Mouse (Mus musculus) CD4-positive, CD25-positive, alpha-beta regulatory T cell, adult 4 months (primary cell): ENCODE data around the gene Ankrd1. TPM values are rescaled to one million over a fixed set of nuclear protein-coding genes. Genes with fewer than 3 reads are reported as not detected.

Source experiments
- ATAC-seq: one replicate; pipeline ENCODE4 v1.8.0; 2017
- polyA plus RNA-seq, 2 experiments: library from polyadenylated mRNA; unstranded; fragments of 100-300 nt; shearing (Covaris generic); gene quantifications; one replicate each; pipeline ENCODE4 v1.2.1; 2017

Gene Ankrd1
- not detected for polyA plus RNA-seq

GRCm38 (mm10) chr19:36119783-36120471, at the start of gene Ankrd1:
TSS of gene Ankrd1 (minus strand) at chr19:36120099.
- ATAC-seq: no peak

GRCm38 (mm10) chr19:36169101-36169500, 49.2 kb upstream of the Ankrd1 start:
- ATAC-seq: no peak

GRCm38 (mm10) chr19:36168121-36168520, 48.2 kb upstream of the Ankrd1 start:
- ATAC-seq: no peak

- ATAC-seq: no peak
These were observed 47.5 kb upstream of the Ankrd1 start for GRCm38 (mm10) chr19:36167291-36167896.

GRCm38 (mm10) chr19:36166401-36167160, 46.7 kb upstream of the Ankrd1 start:
- no peak for ATAC-seq

GRCm38 (mm10) chr19:36165351-36165750, 45.5 kb upstream of the Ankrd1 start:
- ATAC-seq: no peak

- ATAC-seq: no peak
These were observed 30.5 kb upstream of the Ankrd1 start for GRCm38 (mm10) chr19:36150241-36151007.

- ATAC-seq: no peak
These were observed 28.7 kb upstream of the Ankrd1 start for GRCm38 (mm10) chr19:36148578-36148977.

- ATAC-seq: no peak
These were observed 23.7 kb upstream of the Ankrd1 start for GRCm38 (mm10) chr19:36143571-36143970.

- no peak for ATAC-seq
These were observed 13.8 kb upstream of the Ankrd1 start for GRCm38 (mm10) chr19:36133731-36134130.

GRCm38 (mm10) chr19:36133064-36133463, 13.2 kb upstream of the Ankrd1 start:
- ATAC-seq: no peak

GRCm38 (mm10) chr19:36131990-36132389, 12.1 kb upstream of the Ankrd1 start:
- no peak for ATAC-seq

GRCm38 (mm10) chr19:36130181-36130580, 10.3 kb upstream of the Ankrd1 start:
- ATAC-seq: no peak

- no peak for ATAC-seq
These were observed 9.7 kb upstream of the Ankrd1 start for GRCm38 (mm10) chr19:36129643-36130042.

- ATAC-seq: no peak
These were observed 9.3 kb upstream of the Ankrd1 start for GRCm38 (mm10) chr19:36129213-36129612.

- no peak for ATAC-seq
These were observed 8.5 kb upstream of the Ankrd1 start for GRCm38 (mm10) chr19:36128440-36128839.

- ATAC-seq: no peak
These were observed 4.3 kb upstream of the Ankrd1 start for GRCm38 (mm10) chr19:36124203-36124602.

GRCm38 (mm10) chr19:36119219-36119618, 680 bp downstream of the Ankrd1 start:
- no peak for ATAC-seq

GRCm38 (mm10) chr19:36116185-36116584, 3.7 kb downstream of the Ankrd1 start:
- no peak for ATAC-seq

- no peak for ATAC-seq
These were observed 7.9 kb downstream of the Ankrd1 start for GRCm38 (mm10) chr19:36112007-36112406.

- ATAC-seq: no peak
These were observed 8.6 kb downstream of the Ankrd1 start for GRCm38 (mm10) chr19:36111054-36111895.

- ATAC-seq: no peak
These were observed 9.4 kb downstream of the Ankrd1 start for GRCm38 (mm10) chr19:36110465-36110864.
